Mouse (Mus musculus): ENCODE measurements around the gene Galnt13. TPM values are rescaled to one million over a fixed set of nuclear protein-coding genes. Genes with fewer than 3 reads are reported as not detected.

The Galnt13 gene
- polyA plus RNA-seq, 1 experiment, result 0.03 TPM

DNA sequence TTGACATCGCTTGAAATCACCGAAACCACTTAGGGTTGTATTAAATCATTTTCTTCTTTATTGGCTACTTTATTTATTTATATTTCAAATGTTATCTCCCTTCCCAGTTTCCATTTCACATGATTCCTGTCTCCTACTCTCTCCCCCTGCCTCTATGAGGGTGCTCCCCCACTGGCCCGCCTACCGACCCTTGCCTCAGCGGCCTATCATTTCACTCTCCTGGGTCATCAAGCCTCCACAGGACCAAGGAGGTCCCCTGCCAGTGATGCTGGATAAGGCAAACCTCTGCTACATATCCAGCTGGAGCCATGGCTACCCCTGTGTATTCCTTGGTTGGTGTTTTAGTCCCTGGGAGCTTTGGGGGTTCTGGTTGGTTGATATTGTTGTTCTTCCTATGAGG lies 667.4 kb downstream of the Galnt13 start:
- TF ChIP-seq POLR2A (IDR thresholded peaks at IDR 0.05; ENCODE audit: low read depth, low read length), result no peak
- TF ChIP-seq CTCF (IDR thresholded peaks at IDR 0.05; ENCODE audit: extremely low read depth, insufficient read length, insufficient replicate concordance, low read depth, low read length), result no peak
- Histone ChIP-seq H3K4me3 (ENCODE audit: low read depth, low read length) (no peak overlapping the region), H3K4me1 (ENCODE audit: control insufficient read depth, insufficient read depth, insufficient read length, low read length) (no peaks in the 10 kb centered on the region)

DNA sequence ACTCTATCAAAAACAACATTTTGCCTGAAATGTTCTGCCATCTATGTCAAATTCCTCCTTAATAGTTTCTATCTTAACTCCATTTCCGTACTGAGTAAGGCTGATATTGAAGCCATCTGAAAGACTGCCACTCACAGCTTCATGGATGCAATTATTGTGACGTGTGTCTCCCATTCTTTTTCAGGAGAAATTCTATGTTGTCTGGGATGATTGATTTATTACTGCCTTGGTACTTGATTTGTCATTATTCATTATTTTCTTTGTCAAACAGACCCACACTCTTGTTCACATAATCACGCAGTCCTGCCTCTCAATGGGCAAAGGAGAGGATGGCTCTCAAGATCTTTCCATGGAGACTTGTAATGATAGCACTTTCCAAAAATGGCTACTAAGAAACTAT lies 671.7 kb downstream of the Galnt13 start:
- no peak overlapping the region for H3K4me3 ChIP-seq (ENCODE audit: low read depth, low read length)
- no peak for TF ChIP-seq CTCF (IDR thresholded peaks at IDR 0.05; ENCODE audit: extremely low read depth, insufficient read length, insufficient replicate concordance, low read depth, low read length)
- TF ChIP-seq POLR2A (IDR thresholded peaks at IDR 0.05; ENCODE audit: low read depth, low read length), result no peak
- WGBS, result 80% methylated on average over 3 of the region's 3 CpGs
- no peak overlapping the region for H3K27ac ChIP-seq (ENCODE audit: insufficient read depth, low read depth, low read length)
- H3K27me3 ChIP-seq (ENCODE audit: control insufficient read depth, insufficient read depth, low read length), result no peaks in the 10 kb centered on the region
- H3K4me1 ChIP-seq (ENCODE audit: control insufficient read depth, insufficient read depth, insufficient read length, low read length), result no peaks in the 10 kb centered on the region
- H3K36me3 ChIP-seq (ENCODE audit: control insufficient read depth, insufficient read depth, low read length), result no peaks in the 10 kb centered on the region

More for the DNA sequence above, 667.4 kb downstream of the Galnt13 start:
- WGBS, result 95% methylated on average over 5 of the region's 5 CpGs
- no peak overlapping the region for H3K27ac ChIP-seq (ENCODE audit: insufficient read depth, low read depth, low read length)
- no peaks in the 10 kb centered on the region for H3K27me3 ChIP-seq (ENCODE audit: control insufficient read depth, insufficient read depth, low read length)
- no peaks in the 10 kb centered on the region for H3K36me3 ChIP-seq (ENCODE audit: control insufficient read depth, insufficient read depth, low read length)

DNA sequence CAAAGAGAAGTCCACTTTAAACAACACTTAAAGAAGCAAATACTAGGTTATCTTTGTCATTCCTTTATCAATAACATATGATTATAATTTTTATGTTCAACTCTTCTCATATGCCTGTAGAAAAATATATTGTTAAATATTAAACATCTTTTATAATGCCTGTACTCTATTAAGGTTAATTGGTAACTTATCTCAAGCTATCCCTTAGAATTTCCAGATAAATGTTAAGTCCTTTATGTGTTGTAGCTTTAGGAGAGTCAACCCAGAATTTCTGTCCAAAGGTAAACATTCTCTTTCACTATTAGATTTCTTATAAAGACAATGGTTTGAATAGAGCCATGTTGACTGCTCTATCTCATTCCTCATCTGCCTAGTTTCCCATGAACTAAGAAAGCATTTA lies 717.0 kb downstream of the Galnt13 start:
- Histone ChIP-seq H3K36me3 (ENCODE audit: control insufficient read depth, insufficient read depth, low read length) (no peaks in the 10 kb centered on the region), H3K4me3 (ENCODE audit: low read depth, low read length) (no peak overlapping the region), H3K27ac (ENCODE audit: insufficient read depth, low read depth, low read length) (no peak overlapping the region), H3K4me1 (ENCODE audit: control insufficient read depth, insufficient read depth, insufficient read length, low read length) (no peaks in the 10 kb centered on the region), H3K27me3 (ENCODE audit: control insufficient read depth, insufficient read depth, low read length) (no peaks in the 10 kb centered on the region)
- TF ChIP-seq POLR2A (IDR thresholded peaks at IDR 0.05; ENCODE audit: low read depth, low read length), result no peak

DNA sequence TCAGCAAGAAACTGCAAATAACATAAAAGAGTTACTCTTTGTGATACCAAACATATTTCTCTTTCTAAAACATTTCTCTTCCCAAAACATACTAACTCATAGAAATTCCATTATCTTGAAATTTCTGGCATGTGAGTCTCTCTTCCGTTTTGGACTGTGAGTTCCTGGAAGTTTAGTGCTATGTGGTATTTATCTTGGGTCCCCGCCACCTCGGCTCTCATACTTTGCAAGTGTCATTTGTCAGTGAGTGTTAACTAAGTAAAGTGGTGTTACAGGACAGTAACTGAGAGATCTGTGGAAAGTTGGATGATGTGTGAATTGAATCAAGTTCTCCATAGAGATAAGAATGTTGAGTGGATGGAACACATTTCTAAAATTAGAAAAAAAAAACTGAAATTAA lies 728.7 kb downstream of the Galnt13 start:
- no peaks in the 10 kb centered on the region for H3K4me1 ChIP-seq (ENCODE audit: control insufficient read depth, insufficient read depth, insufficient read length, low read length)
- H3K4me3 ChIP-seq (ENCODE audit: low read depth, low read length), result no peak overlapping the region
- TF ChIP-seq POLR2A (IDR thresholded peaks at IDR 0.05; ENCODE audit: low read depth, low read length) (no peak), CTCF (IDR thresholded peaks at IDR 0.05; ENCODE audit: extremely low read depth, insufficient read length, insufficient replicate concordance, low read depth, low read length) (no peak)
- WGBS, result 45% methylated on average over 3 of the region's 3 CpGs
- H3K36me3 ChIP-seq (ENCODE audit: control insufficient read depth, insufficient read depth, low read length), result no peaks in the 10 kb centered on the region
- no peak overlapping the region for H3K27ac ChIP-seq (ENCODE audit: insufficient read depth, low read depth, low read length)
- H3K27me3 ChIP-seq (ENCODE audit: control insufficient read depth, insufficient read depth, low read length), result no peaks in the 10 kb centered on the region
